Mouse (Mus musculus) CD4-positive naive resting alpha-beta T cell, adult 76 days (primary cell): ENCODE measurements around the gene Gm3417. TPM values are rescaled to one million over a fixed set of nuclear protein-coding genes. Genes with fewer than 3 reads are reported as not detected.

Experiments
- total RNA-seq: library from RNA; stranded (reverse); gene quantifications from one replicate; pipeline ENCODE4 v1.2.4, GENCODE M21; 2023

The Gm3417 gene
- total RNA-seq: not detected

DNA sequence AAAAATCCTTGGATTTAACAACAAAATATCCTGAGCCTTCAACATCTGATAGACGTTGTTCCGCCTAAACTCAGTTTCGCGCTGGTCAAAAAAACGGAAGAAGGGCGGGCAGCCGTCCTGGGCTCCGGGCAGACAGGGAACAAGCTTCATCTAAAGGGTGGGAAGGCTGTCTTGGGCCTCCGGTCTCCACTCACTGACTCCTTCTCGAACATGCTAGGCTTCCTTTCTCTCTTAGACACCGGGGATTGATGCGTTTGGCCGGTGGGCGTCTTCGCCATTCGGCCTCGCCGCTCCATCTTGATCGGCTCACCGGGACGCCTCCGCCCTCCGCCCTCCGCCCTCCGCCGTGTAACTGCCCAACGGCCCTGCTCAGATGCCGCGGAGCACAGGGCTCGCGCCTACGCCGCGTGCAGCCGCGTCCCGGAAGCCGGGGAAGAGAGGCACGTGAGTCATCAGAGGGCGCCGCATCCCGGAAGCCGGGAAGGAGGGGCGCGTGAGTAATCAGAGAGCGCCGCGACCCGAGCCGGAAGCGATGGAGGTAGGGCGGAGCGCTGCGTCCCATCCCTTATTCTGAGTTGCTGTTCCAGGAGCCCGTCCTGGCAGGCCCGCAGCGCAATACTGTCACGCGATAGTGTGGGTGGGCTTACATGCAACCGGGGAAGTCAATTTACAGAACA is at the start of gene Gm3417, which contains the start of gene 9030025P20Rik:
Gene Gm3417 (minus strand): TSS at position 429 of the 677 bp plus-strand sequence.
Gene 9030025P20Rik (plus strand): TSS at position 107 of the 677 bp plus-strand sequence.

DNA sequence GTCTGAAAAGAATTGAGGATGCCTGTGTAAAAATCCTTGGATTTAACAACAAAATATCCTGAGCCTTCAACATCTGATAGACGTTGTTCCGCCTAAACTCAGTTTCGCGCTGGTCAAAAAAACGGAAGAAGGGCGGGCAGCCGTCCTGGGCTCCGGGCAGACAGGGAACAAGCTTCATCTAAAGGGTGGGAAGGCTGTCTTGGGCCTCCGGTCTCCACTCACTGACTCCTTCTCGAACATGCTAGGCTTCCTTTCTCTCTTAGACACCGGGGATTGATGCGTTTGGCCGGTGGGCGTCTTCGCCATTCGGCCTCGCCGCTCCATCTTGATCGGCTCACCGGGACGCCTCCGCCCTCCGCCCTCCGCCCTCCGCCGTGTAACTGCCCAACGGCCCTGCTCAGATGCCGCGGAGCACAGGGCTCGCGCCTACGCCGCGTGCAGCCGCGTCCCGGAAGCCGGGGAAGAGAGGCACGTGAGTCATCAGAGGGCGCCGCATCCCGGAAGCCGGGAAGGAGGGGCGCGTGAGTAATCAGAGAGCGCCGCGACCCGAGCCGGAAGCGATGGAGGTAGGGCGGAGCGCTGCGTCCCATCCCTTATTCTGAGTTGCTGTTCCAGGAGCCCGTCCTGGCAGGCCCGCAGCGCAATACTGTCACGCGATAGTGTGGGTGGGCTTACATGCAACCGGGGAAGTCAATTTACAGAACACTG is 31.3 kb upstream of the Gm3417 start, which contains the start of gene Gm3435:
Gene Gm3435 (plus strand): TSS at position 471 of the 708 bp plus-strand sequence.

DNA sequence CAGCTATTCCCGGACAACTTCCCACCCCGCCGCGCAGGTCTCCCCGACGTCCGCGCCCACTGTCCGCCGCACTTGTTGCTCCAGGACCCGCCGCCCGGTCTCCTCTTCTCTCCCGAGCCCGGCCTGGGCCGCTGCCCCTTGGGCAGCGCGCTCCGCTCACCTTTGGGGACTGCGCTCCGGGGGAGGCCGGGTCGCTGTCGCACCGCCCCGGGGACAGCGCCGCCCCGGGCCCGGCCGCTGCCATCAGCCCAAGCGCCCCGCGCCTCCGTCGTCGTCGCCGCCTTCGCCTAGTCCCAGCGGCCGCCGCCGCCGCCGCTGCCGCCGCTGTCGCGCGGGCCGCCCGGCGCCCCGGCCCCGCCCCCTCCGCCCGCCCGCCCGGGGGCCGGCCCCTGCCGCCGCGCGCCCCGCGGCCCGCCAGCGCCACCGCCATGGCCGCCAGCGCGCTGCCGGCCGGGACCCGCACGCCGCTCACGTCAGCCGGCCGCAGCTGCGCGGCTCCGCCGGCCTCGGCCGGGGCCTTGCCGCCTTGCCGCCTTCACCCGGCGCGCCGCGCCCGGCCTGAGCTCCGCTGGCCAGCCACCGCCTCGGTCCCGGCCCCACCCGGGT is 17.5 kb downstream of the Gm3417 start, which contains the start of gene Phf10:
Gene Phf10 (minus strand): TSS at position 323 of the 606 bp plus-strand sequence.

DNA sequence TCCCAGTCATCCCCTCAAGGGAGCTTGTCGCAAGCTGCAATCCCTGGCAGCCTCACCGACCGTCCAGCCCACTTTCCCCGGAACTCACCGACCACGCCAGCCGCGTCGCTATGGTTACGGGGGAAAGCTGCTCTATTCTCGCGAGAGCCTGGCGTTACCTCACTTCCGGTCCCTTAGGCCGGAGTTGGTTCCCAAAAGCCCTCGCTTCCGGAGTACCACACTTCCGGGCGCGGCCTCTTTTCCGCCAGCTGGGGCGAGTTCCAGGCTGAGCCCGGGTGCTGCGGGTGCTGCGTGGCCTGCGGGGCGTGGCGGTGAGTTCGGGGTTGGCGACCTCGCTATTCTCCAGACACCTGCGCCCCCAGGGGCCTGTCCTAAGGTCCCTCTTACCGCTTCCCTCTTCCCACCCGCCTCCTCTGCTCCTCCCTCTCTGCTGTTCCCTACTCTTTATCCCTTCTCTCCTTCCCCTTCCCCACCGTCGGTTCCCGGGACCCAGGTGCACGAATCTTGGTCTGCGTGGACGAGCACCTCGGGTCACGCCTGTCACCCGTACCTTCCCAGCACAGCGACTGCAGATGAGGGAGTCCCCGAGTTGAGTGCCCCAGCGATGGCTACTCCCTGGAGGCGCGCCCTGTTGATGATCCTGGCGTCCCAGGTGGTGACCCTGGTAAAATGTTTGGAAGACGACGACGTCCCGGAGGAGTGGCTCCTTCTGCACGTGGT is 35.4 kb downstream of the Gm3417 start, which contains the start of the genes Wdr27 and 1600012H06Rik:
Gene Wdr27 (minus strand): TSS at position 150 of the 720 bp plus-strand sequence.
Gene 1600012H06Rik (plus strand): TSS at position 176 of the 720 bp plus-strand sequence.

Other genes starting within 250 kb of the Gm3417 start
- gene Wdr27, start 35.6 kb downstream of the Gm3417 start, total RNA-seq: not detected
- 18.6 TPM for gene 1600012H06Rik, start 35.6 kb downstream of the Gm3417 start, total RNA-seq
- gene Phf10, start 17.5 kb downstream of the Gm3417 start, total RNA-seq: 28.2 TPM
- 15.2 TPM for gene 9030025P20Rik, start 322 bp downstream of the Gm3417 start, total RNA-seq
- gene Gm3435, start 31.4 kb upstream of the Gm3417 start, total RNA-seq: 2.8 TPM
- gene Ermard, start 62.4 kb upstream of the Gm3417 start, total RNA-seq: 111 TPM
- not detected for gene Tcte3, start 62.7 kb upstream of the Gm3417 start, total RNA-seq
- gene Gm3448, start 62.7 kb upstream of the Gm3417 start, total RNA-seq: 7.9 TPM